ENCODE assay signal across 8 mouse cellular contexts in the genomic region with DNA sequence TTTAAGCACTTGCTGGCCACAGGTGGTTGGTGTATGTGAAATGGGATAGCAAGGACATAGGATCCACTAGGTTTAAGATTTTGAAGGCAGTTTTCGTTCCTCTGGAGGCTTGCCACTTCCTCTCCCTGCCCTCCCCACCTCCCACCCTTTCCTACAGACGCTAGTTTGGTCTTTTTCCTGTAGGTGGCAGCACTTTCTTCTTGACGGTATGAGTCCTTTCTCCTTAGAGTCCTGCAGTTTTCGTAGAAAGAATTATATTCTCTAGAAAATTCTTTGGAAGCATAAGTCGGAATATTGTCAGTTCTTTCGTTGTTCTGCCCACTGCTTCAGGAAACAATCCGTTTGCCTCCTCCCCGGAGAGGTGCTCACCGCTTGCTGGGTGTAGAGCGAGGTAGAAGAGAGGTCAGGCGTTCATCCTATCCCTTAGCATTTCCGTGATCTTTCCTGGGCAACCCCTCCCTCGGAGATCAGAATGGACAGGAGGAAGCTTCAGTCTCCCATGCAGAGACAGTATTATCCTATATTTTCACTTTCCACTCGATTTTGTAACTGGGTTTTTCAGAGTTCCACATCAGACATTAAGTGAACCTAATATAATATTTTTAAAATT.
DNase-seq lines count a peak whose midpoint lies in the region; ATAC-seq and TF ChIP-seq lines count a peak whose summit lies in the region.
"Not testable (repeated sequence)": the region's sequence is repeated elsewhere in the genome, so short reads cannot be mapped to it uniquely, and the experiment has no call there.

No protein-coding gene starts in this region.

- not testable (repeated sequence) for TF ChIP-seq EP300 in heart, adult 2 months (IDR thresholded peaks at IDR 0.05; ENCODE audit: insufficient read depth, low read depth, low read length)

- TF ChIP-seq POLR2A in heart, adult 2 months (IDR thresholded peaks at IDR 0.05; ENCODE audit: insufficient read depth, low read depth, low read length); olfactory bulb, adult 2 months (IDR thresholded peaks at IDR 0.05; ENCODE audit: insufficient read depth, low read depth, low read length): not testable (repeated sequence)

- not testable (repeated sequence) for H3K4me1 ChIP-seq in heart, adult 2 months (ENCODE audit: control insufficient read depth, insufficient read depth, low read length); olfactory bulb, adult 2 months (ENCODE audit: control insufficient read depth, insufficient read depth, low read length)

- intact Hi-C loops in heart, adult 2 months (cut with DNase I), result not testable (repeated sequence)

- not testable (repeated sequence) for H3K9ac ChIP-seq in heart, adult 2 months (ENCODE audit: low read depth, low read length)

- WGBS in heart, adult 2 months, result 11% methylated on average over 14 of the region's 14 CpGs
- WGBS in olfactory bulb, adult 2 months, result 19% methylated on average over 14 of the region's 14 CpGs

- H3K27me3 ChIP-seq in heart, adult 2 months (ENCODE audit: control insufficient read depth, insufficient read depth, low read length), result not testable (repeated sequence)

- DNase-seq in adrenal gland, adult 2 months, result peak; percentile 56
- DNase-seq in embryo, embryonic 11 days, result peak; percentile 69
- DNase-seq in heart, adult 2 months, result peak in 1 of 2 experiments; percentile 13
- DNase-seq in layer of hippocampus, postnatal 25 days (ENCODE audit: extremely low spot score in 1 of 2, low spot score in 1 of 2), result peak; percentile 12 to 17
- peak; percentile 49 for DNase-seq in lung, postnatal 36 days
- peak; percentile 26 to 35 for DNase-seq in thymus, postnatal 36 days

- H3K36me3 ChIP-seq in heart, adult 2 months (ENCODE audit: control insufficient read depth, insufficient read depth, low read length), result not testable (repeated sequence)

- TF ChIP-seq CTCF in heart, adult 2 months (IDR thresholded peaks at IDR 0.05), result peak; percentile 49
- not testable (repeated sequence) for TF ChIP-seq CTCF in olfactory bulb, adult 2 months (IDR thresholded peaks at IDR 0.05; ENCODE audit: insufficient read depth, low read depth, low read length)

- not testable (repeated sequence) for H3K27ac ChIP-seq in heart, adult 2 months; olfactory bulb, adult 2 months (ENCODE audit: insufficient read depth, low read depth, low read length)

- peak; percentile 84 for ATAC-seq in inflammation-experienced regulatory T-cells, adult 6 months

- not testable (repeated sequence) for H3K4me3 ChIP-seq in heart, adult 2 months
- peak overlapping the region; percentile 29; the same call in 1 of the 2 replicates for H3K4me3 ChIP-seq in olfactory bulb, adult 2 months (ENCODE audit: insufficient read depth, low read depth, low read length)

- H3K79me2 ChIP-seq in heart, adult 2 months (replicated peaks; ENCODE audit: control insufficient read depth, insufficient read depth, low read length), result not testable (repeated sequence)
